Mouse (Mus musculus) forebrain, embryonic 13.5 days (tissue): ENCODE measurements at regions not wholly inside any gene's neighbourhood (a gene's known extent, or its start where the extent isn't known, plus 50 kb on each side); places are given as distances from the start of the nearest gene placed in this dataset.

Source experiments
- ATAC-seq: fragments of 200-750 bp; cut with Nextera tagmentation; 2 replicates; pipeline ENCODE4 v1.8.0; 2017
- H3K27ac ChIP-seq: fragments of 300-500 bp; sonication (generic); 2 replicates; pipeline ENCODE4 v1.5.1; 2015; ENCODE audit warnings: inconsistent platforms, mild to moderate bottlenecking, moderate library complexity
- H3K27me3 ChIP-seq: fragments of 300-500 bp; sonication (generic); 2 replicates; pipeline ENCODE4 v1.6.1; 2015; ENCODE audit warnings: mild to moderate bottlenecking, inconsistent platforms
- H3K36me3 ChIP-seq: fragments of 300-500 bp; sonication (generic); 2 replicates; pipeline ENCODE4 v1.6.1; 2015; ENCODE audit warnings: mild to moderate bottlenecking, inconsistent platforms; ENCODE audit not compliant: poor library complexity, severe bottlenecking
- H3K4me1 ChIP-seq: fragments of 300-500 bp; sonication (generic); 2 replicates; pipeline ENCODE4 v1.6.1; 2015; ENCODE audit warnings: inconsistent platforms
- H3K4me2 ChIP-seq: fragments of 300-500 bp; sonication (generic); 2 replicates; pipeline ENCODE4 v1.6.1; 2015; ENCODE audit warnings: inconsistent platforms, mild to moderate bottlenecking, moderate library complexity
- H3K4me3 ChIP-seq: fragments of 300-500 bp; sonication (generic); 2 replicates; pipeline ENCODE4 v1.5.1; 2015; ENCODE audit warnings: mild to moderate bottlenecking, inconsistent platforms
- H3K9ac ChIP-seq: fragments of 300-500 bp; sonication (generic); 2 replicates; pipeline ENCODE4 v1.6.1; 2015; ENCODE audit warnings: mild to moderate bottlenecking, inconsistent platforms
- H3K9me3 ChIP-seq: fragments of 300-500 bp; sonication (generic); replicated peaks from 2 replicates; pipeline ENCODE4 v1.6.1; 2016; ENCODE audit warnings: inconsistent platforms
- WGBS: fragments of 180-500 bp; shearing (Covaris S2); methylation state at CpG from one replicate; pipeline ENCODE4 v1.1.7; 2015; 5-methylcytosine and 5-hydroxymethylcytosine counted together

DNA sequence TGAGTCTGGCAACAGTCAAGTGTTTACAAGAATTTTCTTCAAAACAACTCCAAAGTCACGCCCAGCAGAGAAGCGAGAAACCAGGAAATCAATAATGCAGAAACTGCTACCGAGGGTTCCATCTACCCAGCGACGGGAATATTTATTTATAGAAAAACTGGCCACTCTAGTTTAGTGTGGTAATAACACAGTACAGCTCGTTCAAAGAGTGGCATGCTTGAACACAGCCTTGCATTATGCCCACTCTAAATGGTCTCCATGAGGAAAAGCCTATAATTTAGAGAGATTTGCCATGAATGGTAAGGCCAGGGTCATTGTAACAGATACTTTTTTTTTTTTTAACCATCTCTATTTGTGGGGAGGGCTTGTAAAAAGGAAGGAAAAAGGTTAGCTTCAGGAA lies 67.8 kb upstream of the Tent5a start:
- 79% methylated on average over 6 of the region's 6 CpGs for WGBS
- H3K27me3 ChIP-seq, result no peaks in the 10 kb centered on the region
- H3K4me3 ChIP-seq, result no peak overlapping the region
- no peak overlapping the region for H3K27ac ChIP-seq
- H3K36me3 ChIP-seq, result no peaks in the 10 kb centered on the region
- H3K4me2 ChIP-seq, result no peak overlapping the region
- H3K9me3 ChIP-seq, result no peaks in the 10 kb centered on the region
- ATAC-seq, result no peak
- no peaks in the 10 kb centered on the region for H3K4me1 ChIP-seq
- H3K9ac ChIP-seq, result no peak overlapping the region

DNA sequence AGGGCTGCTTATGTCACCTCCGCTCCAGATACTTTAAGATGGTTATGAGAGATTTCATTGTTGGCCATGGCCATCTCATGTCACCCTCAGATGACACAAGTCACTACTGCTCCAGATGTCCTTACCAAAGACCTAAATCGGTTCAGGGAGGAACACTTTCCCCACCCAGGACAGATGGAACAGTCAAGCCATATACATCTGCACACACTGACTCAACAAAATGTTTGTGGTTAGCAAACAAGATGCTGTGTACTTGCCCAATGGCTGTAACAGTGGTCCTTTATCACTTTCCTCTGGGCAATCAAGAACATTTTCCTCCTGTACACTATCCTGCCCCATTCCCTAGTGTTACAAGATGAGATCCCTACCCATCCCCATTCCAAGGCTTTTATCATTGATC lies 64.1 kb upstream of the Tent5a start:
- no peak overlapping the region for H3K27ac ChIP-seq
- no peak overlapping the region for H3K4me3 ChIP-seq
- H3K36me3 ChIP-seq, result no peaks in the 10 kb centered on the region
- no peaks in the 10 kb centered on the region for H3K27me3 ChIP-seq
- H3K4me1 ChIP-seq, result no peaks in the 10 kb centered on the region
- no peak overlapping the region for H3K9ac ChIP-seq
- H3K9me3 ChIP-seq, result no peaks in the 10 kb centered on the region
- ATAC-seq, result no peak
- no peak overlapping the region for H3K4me2 ChIP-seq
- 93% methylated on average over 2 of the region's 2 CpGs for WGBS

DNA sequence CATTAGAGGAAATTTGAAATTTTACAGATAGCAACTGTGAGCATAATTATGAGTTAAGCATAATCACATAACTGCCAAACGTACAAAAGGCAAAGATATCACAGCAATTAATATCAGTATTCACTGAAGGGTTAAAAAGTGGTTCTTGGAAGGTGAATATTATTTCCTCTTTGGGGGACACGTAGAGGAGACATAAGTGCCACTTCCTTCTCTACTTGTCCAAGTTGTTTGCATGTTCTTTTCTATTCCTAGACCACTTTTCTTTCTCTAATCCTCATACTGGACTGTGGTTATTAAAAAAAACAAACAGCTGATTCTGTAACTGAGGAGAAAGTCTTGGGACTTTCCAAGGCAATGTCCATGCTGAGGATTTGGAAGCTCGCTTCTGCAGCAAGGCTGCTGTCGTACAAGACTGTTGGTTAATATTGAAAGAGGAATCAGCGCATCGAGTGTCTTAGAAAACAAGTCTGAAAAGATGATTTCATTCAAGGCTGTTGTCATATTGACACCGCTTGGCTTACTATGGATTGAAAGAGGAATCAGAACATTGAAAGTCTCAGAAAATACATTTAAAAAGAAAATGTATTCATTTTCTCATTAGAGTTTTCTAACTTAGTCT lies 61.7 kb upstream of the Tent5a start:
- H3K4me2 ChIP-seq, result no peak overlapping the region
- no peak overlapping the region for H3K4me3 ChIP-seq
- no peak overlapping the region for H3K9ac ChIP-seq
- no peak for ATAC-seq
- WGBS, result 88% methylated on average over 7 of the region's 7 CpGs
- no peaks in the 10 kb centered on the region for H3K4me1 ChIP-seq
- no peaks in the 10 kb centered on the region for H3K27me3 ChIP-seq
- H3K27ac ChIP-seq, result no peak overlapping the region
- H3K36me3 ChIP-seq, result no peaks in the 10 kb centered on the region
- H3K9me3 ChIP-seq, result no peaks in the 10 kb centered on the region

DNA sequence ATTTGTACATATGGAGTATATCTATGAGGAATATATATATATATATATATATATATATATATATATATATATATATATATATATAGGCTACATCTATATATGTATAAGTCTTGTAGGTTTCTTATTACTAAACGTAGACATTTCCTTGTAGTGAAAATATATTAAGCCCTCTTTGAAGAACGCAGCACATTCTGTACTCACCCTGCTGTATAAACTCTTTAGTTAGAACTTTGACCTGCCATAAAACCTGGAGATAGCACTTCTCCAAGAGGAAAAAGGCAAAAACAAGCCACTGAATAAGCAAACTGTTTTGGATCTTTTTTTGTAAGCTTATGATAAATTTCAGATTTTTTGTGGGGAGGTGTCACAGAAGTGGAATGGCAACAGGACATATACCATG lies 55.3 kb upstream of the Tent5a start:
- H3K27me3 ChIP-seq, result no peaks in the 10 kb centered on the region
- H3K27ac ChIP-seq, result no peak overlapping the region
- no peaks in the 10 kb centered on the region for H3K36me3 ChIP-seq
- no peaks in the 10 kb centered on the region for H3K9me3 ChIP-seq
- ATAC-seq, result no peak
- no peak overlapping the region for H3K4me2 ChIP-seq
- H3K9ac ChIP-seq, result no peak overlapping the region
- WGBS, result 91% methylated on average over 2 of the region's 2 CpGs
- H3K4me3 ChIP-seq, result no peak overlapping the region
- H3K4me1 ChIP-seq, result no peaks in the 10 kb centered on the region

DNA sequence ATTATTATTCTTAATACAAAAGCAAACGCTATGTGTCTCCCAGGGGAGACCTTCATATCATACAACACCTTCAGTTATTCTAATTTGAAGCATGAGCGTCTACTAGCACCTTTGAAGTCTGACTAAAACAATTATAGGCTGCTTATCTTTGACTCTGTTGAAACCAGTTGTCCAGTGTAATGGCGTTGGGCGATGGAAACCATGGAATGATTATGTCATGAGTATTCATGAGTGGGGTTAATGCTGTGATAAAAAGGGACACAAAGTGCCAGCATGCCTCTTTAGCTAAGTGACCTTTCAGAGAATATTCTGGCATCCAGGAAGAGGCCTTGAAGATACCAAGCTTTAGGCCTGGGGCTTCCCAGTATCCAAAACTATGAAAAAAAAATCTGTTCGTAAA lies 53.6 kb upstream of the Tent5a start:
- no peak overlapping the region for H3K9ac ChIP-seq
- no peak overlapping the region for H3K27ac ChIP-seq
- no peaks in the 10 kb centered on the region for H3K36me3 ChIP-seq
- no peak overlapping the region for H3K4me2 ChIP-seq
- 76% methylated on average over 5 of the region's 5 CpGs for WGBS
- no peak overlapping the region for H3K4me3 ChIP-seq
- ATAC-seq, result no peak
- H3K4me1 ChIP-seq, result no peaks in the 10 kb centered on the region
- no peaks in the 10 kb centered on the region for H3K9me3 ChIP-seq
- H3K27me3 ChIP-seq, result no peaks in the 10 kb centered on the region

DNA sequence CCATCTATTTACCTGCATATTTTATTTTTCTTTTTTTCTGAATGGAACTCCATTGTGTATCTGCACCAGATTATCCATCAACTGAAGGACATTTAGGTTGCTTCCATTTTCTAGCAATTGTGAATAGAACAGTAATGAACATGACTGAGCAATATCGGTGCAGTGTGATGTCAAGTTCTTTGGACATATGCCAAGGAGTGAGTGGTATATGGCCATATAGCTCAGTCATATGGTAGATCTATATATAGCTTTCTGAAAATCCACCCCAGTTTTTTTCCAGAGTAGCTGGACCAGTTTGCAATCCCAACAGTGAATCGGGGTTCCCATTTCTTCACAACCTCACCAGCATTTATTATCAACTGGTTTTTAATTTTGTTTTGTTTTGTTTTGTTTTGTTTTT lies 52.0 kb upstream of the Tent5a start:
- 87% methylated on average over 2 of the region's 2 CpGs for WGBS
- Histone ChIP-seq H3K4me1 (no peaks in the 10 kb centered on the region), H3K36me3 (no peaks in the 10 kb centered on the region), H3K9ac (no peak overlapping the region), H3K4me3 (no peak overlapping the region), H3K27me3 (no peaks in the 10 kb centered on the region), H3K27ac (no peak overlapping the region), H3K4me2 (no peak overlapping the region), H3K9me3 (no peaks in the 10 kb centered on the region)
- ATAC-seq, result no peak
